Mouse (Mus musculus): ENCODE data around the gene Igsf21. TPM values are rescaled to one million over a fixed set of nuclear protein-coding genes. Genes with fewer than 3 reads are reported as not detected.
A peak's percentile ranks its signal among the peaks of the same experiment; 100 is the strongest.

Gene Igsf21
- polyA plus RNA-seq, 1 experiment from 2014 or later: 109 TPM

DNA sequence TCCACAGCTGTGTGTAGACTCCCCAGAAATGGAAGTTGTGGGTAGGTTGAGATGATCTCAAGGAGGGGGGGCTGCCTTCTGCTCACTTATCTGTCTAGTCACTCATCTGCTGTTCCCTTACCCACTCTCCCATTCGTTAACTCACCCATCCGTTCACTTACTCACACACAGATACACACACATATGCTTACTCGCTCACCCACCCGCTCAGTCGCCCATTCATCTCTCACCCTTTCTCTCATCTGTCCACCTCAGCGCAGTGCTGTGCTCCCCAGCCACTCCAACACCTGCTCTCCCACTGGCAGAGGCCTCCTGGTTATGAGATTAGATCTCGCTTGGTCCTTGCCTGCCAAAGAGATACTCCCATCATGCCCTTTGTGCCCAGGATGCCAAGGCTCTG is 22.1 kb downstream of the Igsf21 start:
- Histone ChIP-seq H3K27ac (ENCODE audit: low read depth, low read length) (no peak overlapping the region), H3K9me3 (ENCODE audit: control insufficient read depth, low read length) (no peaks in the 10 kb centered on the region), H3K4me1 (ENCODE audit: control insufficient read depth, insufficient read depth, low read depth, low read length) (peaks cover 30% of the 10 kb centered on the region), H3K27me3 (replicated peaks; ENCODE audit: control insufficient read depth, insufficient read depth, low read length) (no peaks in the 10 kb centered on the region), H3K4me3 (ENCODE audit: low read length) (no peak overlapping the region), H3K36me3 (ENCODE audit: control insufficient read depth, insufficient read depth, low read length) (no peaks in the 10 kb centered on the region), H3K4me2 (ENCODE audit: low read length) (no peak overlapping the region), H3K9ac (ENCODE audit: low read depth, low read length) (no peak overlapping the region)
- no peak for ATAC-seq
- WGBS: 65% methylated on average over 7 of the region's 7 CpGs

- H3K4me1 ChIP-seq (ENCODE audit: control insufficient read depth, insufficient read depth, low read depth, low read length): peaks cover 39% of the 10 kb centered on the region
Measured at GRCm38 (mm10) chr4:140223067-140223466, 23.5 kb downstream of the Igsf21 start.

GRCm38 (mm10) chr4:140220326-140221093 is 26.1 kb downstream of the Igsf21 start:
- H3K4me2 ChIP-seq (ENCODE audit: low read length): no peak overlapping the region
- no peaks in the 10 kb centered on the region for H3K36me3 ChIP-seq (ENCODE audit: control insufficient read depth, insufficient read depth, low read length)
- H3K27me3 ChIP-seq (replicated peaks; ENCODE audit: control insufficient read depth, insufficient read depth, low read length): no peaks in the 10 kb centered on the region
- H3K4me3 ChIP-seq (ENCODE audit: low read length): no peak overlapping the region
- 33% methylated on average over 22 of the region's 22 CpGs for WGBS
- H3K27ac ChIP-seq (ENCODE audit: low read depth, low read length): no peak overlapping the region
- no peaks in the 10 kb centered on the region for H3K9me3 ChIP-seq (ENCODE audit: control insufficient read depth, low read length)
- ATAC-seq: no peak
- H3K9ac ChIP-seq (ENCODE audit: low read depth, low read length): peak overlapping the region; percentile 28; the same call in 1 of the 2 replicates
- peaks cover 41% of the 10 kb centered on the region for H3K4me1 ChIP-seq (ENCODE audit: control insufficient read depth, insufficient read depth, low read depth, low read length)

More at GRCm38 (mm10) chr4:140223067-140223466, 23.5 kb downstream of the Igsf21 start:
- H3K4me3 ChIP-seq (ENCODE audit: low read length): no peak overlapping the region
- WGBS: 49% methylated on average over 12 of the region's 12 CpGs
- H3K36me3 ChIP-seq (ENCODE audit: control insufficient read depth, insufficient read depth, low read length): no peaks in the 10 kb centered on the region
- no peaks in the 10 kb centered on the region for H3K27me3 ChIP-seq (replicated peaks; ENCODE audit: control insufficient read depth, insufficient read depth, low read length)
- no peak for ATAC-seq
- no peak overlapping the region for H3K9ac ChIP-seq (ENCODE audit: low read depth, low read length)
- H3K27ac ChIP-seq (ENCODE audit: low read depth, low read length): no peak overlapping the region
- no peak overlapping the region for H3K4me2 ChIP-seq (ENCODE audit: low read length)
- H3K9me3 ChIP-seq (ENCODE audit: control insufficient read depth, low read length): no peaks in the 10 kb centered on the region

DNA sequence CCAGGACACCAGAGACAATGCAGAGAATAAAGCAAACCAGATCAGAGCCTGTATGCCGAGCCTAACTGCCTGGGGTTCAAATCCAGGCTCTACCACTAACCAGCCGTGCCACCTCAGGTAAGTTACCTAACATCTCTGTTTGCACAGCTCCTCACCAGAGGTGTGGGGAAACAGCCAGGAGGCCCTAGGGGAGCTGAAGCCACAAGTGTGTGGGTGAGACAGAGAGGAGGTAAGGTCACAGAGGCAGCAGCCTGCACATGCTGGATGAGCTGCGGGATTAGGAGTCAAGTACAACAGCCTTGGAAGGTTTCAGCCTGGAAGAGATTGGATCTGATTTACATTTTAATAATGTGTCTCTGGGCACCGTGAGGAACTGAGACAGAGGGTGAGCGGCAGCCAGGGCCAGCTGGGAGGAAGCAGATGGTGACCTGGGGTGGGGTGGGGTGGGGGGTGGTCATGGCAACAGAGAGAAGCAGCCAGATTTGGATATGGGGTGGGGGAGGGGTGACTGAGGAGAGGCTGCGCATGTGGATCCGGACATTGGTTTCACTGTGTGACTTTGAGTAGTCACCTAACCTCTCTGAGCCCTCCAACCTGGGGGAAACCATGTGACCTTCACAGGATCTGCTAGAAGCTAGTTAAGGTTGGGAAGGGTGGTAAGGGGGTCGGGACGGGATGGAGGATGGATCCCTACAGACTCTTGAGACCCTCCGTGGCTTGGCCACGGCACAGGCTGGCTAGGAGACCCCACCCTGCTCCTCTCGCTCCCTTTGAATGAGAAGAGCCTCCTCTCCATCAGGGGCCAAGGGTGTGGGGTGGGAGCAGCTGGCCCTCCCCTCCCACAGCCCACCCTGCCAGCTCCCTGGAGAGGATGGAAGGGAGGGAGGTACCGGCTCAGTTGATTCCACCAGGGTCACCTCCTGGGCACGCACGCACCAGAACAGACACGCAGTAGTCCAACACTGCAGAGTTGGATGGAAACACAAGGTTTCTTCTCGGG is 27.4 kb downstream of the Igsf21 start:
- peak; percentile 34; the same call in 1 of the 2 replicates for ATAC-seq
- Histone ChIP-seq H3K36me3 (ENCODE audit: control insufficient read depth, insufficient read depth, low read length) (no peaks in the 10 kb centered on the region), H3K4me1 (ENCODE audit: control insufficient read depth, insufficient read depth, low read depth, low read length) (peaks cover 42% of the 10 kb centered on the region), H3K9me3 (ENCODE audit: control insufficient read depth, low read length) (no peaks in the 10 kb centered on the region), H3K4me3 (ENCODE audit: low read length) (no peak overlapping the region), H3K4me2 (ENCODE audit: low read length) (no peak overlapping the region), H3K27ac (ENCODE audit: low read depth, low read length) (peak overlapping the region; percentile 77), H3K27me3 (replicated peaks; ENCODE audit: control insufficient read depth, insufficient read depth, low read length) (no peaks in the 10 kb centered on the region; the same call in 1 of the 2 replicates), H3K9ac (ENCODE audit: low read depth, low read length) (no peak overlapping the region)
- WGBS: 32% methylated on average over 17 of the region's 17 CpGs

DNA sequence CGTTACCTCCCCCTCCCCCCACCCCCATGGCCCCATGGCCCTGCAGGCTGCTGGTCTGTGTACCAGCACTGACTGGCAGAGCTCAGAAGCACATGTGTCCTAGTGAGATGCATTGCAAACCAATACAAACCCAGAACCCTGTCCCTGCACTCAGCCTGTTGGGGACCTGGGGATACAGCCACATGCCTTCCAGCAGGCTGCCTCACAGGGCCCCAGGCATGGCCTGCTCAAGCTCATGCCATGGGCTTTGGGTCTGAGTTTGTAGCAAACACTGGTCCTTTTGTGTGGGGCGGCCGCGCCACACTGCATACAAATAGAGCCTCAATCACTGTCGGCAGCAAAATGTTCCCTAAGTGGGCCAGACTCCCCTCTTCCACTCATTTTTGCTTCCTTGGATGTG is 28.2 kb downstream of the Igsf21 start:
- Histone ChIP-seq H3K36me3 (ENCODE audit: control insufficient read depth, insufficient read depth, low read length) (no peaks in the 10 kb centered on the region), H3K27ac (ENCODE audit: low read depth, low read length) (peak overlapping the region; percentile 77), H3K4me3 (ENCODE audit: low read length) (no peak overlapping the region), H3K9ac (ENCODE audit: low read depth, low read length) (peak overlapping the region; percentile 22; the same call in 1 of the 2 replicates), H3K27me3 (replicated peaks; ENCODE audit: control insufficient read depth, insufficient read depth, low read length) (no peaks in the 10 kb centered on the region; the same call in 1 of the 2 replicates), H3K4me2 (ENCODE audit: low read length) (no peak overlapping the region), H3K9me3 (ENCODE audit: control insufficient read depth, low read length) (no peaks in the 10 kb centered on the region), H3K4me1 (ENCODE audit: control insufficient read depth, insufficient read depth, low read depth, low read length) (peaks cover 41% of the 10 kb centered on the region)
- ATAC-seq: peak; percentile 66
- 15% methylated on average over 5 of the region's 5 CpGs for whole genome bisulfite sequencing

- 26% methylated on average over 8 of the region's 8 CpGs for WGBS
- H3K4me3 ChIP-seq (ENCODE audit: low read length): no peak overlapping the region
- peak overlapping the region; percentile 77 for H3K27ac ChIP-seq (ENCODE audit: low read depth, low read length)
- peaks cover 37% of the 10 kb centered on the region for H3K4me1 ChIP-seq (ENCODE audit: control insufficient read depth, insufficient read depth, low read depth, low read length)
- no peaks in the 10 kb centered on the region; the same call in 1 of the 2 replicates for H3K27me3 ChIP-seq (replicated peaks; ENCODE audit: control insufficient read depth, insufficient read depth, low read length)
- H3K4me2 ChIP-seq (ENCODE audit: low read length): no peak overlapping the region
- peak overlapping the region; percentile 22; the same call in 1 of the 2 replicates for H3K9ac ChIP-seq (ENCODE audit: low read depth, low read length)
- peak; percentile 26; the same call in 1 of the 2 replicates for ATAC-seq
- H3K9me3 ChIP-seq (ENCODE audit: control insufficient read depth, low read length): no peaks in the 10 kb centered on the region
- no peaks in the 10 kb centered on the region for H3K36me3 ChIP-seq (ENCODE audit: control insufficient read depth, insufficient read depth, low read length)
Measured at GRCm38 (mm10) chr4:140217934-140218333, 28.6 kb downstream of the Igsf21 start.

- no peak for ATAC-seq
- Histone ChIP-seq H3K4me1 (ENCODE audit: control insufficient read depth, insufficient read depth, low read depth, low read length) (peaks cover 36% of the 10 kb centered on the region), H3K4me3 (ENCODE audit: low read length) (no peak overlapping the region), H3K36me3 (ENCODE audit: control insufficient read depth, insufficient read depth, low read length) (no peaks in the 10 kb centered on the region), H3K9me3 (ENCODE audit: control insufficient read depth, low read length) (no peaks in the 10 kb centered on the region), H3K27ac (ENCODE audit: low read depth, low read length) (no peak overlapping the region), H3K4me2 (ENCODE audit: low read length) (no peak overlapping the region), H3K9ac (ENCODE audit: low read depth, low read length) (no peak overlapping the region), H3K27me3 (replicated peaks; ENCODE audit: control insufficient read depth, insufficient read depth, low read length) (no peaks in the 10 kb centered on the region; the same call in 1 of the 2 replicates)
- WGBS: 69% methylated on average over 8 of the region's 8 CpGs
Measured at GRCm38 (mm10) chr4:140216096-140216495, 30.5 kb downstream of the Igsf21 start.

DNA sequence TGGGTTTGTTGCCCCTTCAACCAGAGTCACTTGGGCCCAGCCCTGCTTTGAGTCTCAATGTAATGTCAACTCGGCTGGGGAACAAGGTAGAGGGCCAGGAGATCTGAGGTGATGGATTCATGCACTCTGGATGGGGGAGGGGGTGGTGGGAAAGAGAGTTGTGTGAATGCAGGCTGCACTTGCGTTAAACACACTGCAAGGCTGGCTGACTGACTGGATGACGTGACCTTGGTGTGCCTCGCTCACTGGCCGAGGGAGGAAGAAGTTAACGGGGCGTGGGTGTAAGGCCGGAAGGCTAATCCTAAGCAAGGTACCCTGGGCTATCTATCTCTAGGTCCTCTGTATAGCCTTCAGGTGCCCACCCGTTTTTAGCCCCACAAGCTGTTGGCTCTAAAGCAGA is 31.4 kb downstream of the Igsf21 start:
- no peaks in the 10 kb centered on the region for H3K36me3 ChIP-seq (ENCODE audit: control insufficient read depth, insufficient read depth, low read length)
- H3K9ac ChIP-seq (ENCODE audit: low read depth, low read length): no peak overlapping the region; the same call in 1 of the 2 replicates
- no peak overlapping the region for H3K4me2 ChIP-seq (ENCODE audit: low read length)
- no peak for ATAC-seq
- H3K27me3 ChIP-seq (replicated peaks; ENCODE audit: control insufficient read depth, insufficient read depth, low read length): no peaks in the 10 kb centered on the region; the same call in 1 of the 2 replicates
- H3K4me3 ChIP-seq (ENCODE audit: low read length): no peak overlapping the region
- H3K4me1 ChIP-seq (ENCODE audit: control insufficient read depth, insufficient read depth, low read depth, low read length): peaks cover 27% of the 10 kb centered on the region
- 61% methylated on average over 9 of the region's 9 CpGs for WGBS
- no peaks in the 10 kb centered on the region for H3K9me3 ChIP-seq (ENCODE audit: control insufficient read depth, low read length)
- no peak overlapping the region for H3K27ac ChIP-seq (ENCODE audit: low read depth, low read length)

Data from hindbrain, embryonic 16.5 days (tissue).